In genomic region chr2:117925412-117925811, GRCm38 (mm10) we compare ENCODE assay signal across 16 mouse cellular contexts.
"Had no signal": no experiment of that assay in that cellular context is flagged by ENCODE, and none has a peak within 500 bp of the region (broad histone marks: within the 10 kb centered on the region; RNA-seq: fewer than 3 reads in every experiment).

No protein-coding gene starts in this region.

- H3K27me3 ChIP-seq: limb, embryonic 12.5 days; lung, embryonic 15.5 days; stomach, embryonic 15.5 days had no signal

- H3K36me3 ChIP-seq: limb, embryonic 12.5 days; lung, embryonic 15.5 days; midbrain, embryonic 13.5 days; neural tube, embryonic 13.5 days; stomach, embryonic 15.5 days had no signal

- ATAC-seq: midbrain, embryonic 13.5 days had no signal

- H3K27ac ChIP-seq: layer of hippocampus, adult 2 months; limb, embryonic 12.5 days; liver, embryonic 14.5 days; lung, embryonic 15.5 days; macrophage; midbrain, embryonic 13.5 days; neural tube, embryonic 13.5 days; stomach, embryonic 15.5 days had no signal

- H3K9ac ChIP-seq: limb, embryonic 12.5 days; liver, embryonic 14.5 days; lung, embryonic 15.5 days; midbrain, embryonic 13.5 days; neural tube, embryonic 13.5 days; stomach, embryonic 15.5 days had no signal

- H3K4me2 ChIP-seq: limb, embryonic 12.5 days; lung, embryonic 15.5 days; midbrain, embryonic 13.5 days; neural tube, embryonic 13.5 days; stomach, embryonic 15.5 days had no signal

- H3K9me3 ChIP-seq: limb, embryonic 12.5 days; lung, embryonic 15.5 days; midbrain, embryonic 13.5 days; neural tube, embryonic 13.5 days; stomach, embryonic 15.5 days had no signal

- DNase-seq: kidney, adult 11 months; kidney, adult 9 months; kidney, postnatal 10 days; kidney, postnatal 4 days; liver; right cerebral cortex, postnatal 14 days; thymus, adult 2 months; thymus, postnatal 36 days had no signal

- H3K4me3 ChIP-seq: layer of hippocampus, adult 2 months; limb, embryonic 12.5 days; lung, embryonic 15.5 days; midbrain, embryonic 13.5 days; neural tube, embryonic 13.5 days; stomach, embryonic 15.5 days had no signal
